Mouse (Mus musculus): ENCODE measurements around the gene Cldn4. TPM values are rescaled to one million over a fixed set of nuclear protein-coding genes. Genes with fewer than 3 reads are reported as not detected.

Cldn4 gene
- polyA plus RNA-seq, 1 experiment from 2014 or later, result 1.1 TPM

Other genes with a start within 250 kb of the Cldn4 start
- gene Eln, start 199.6 kb downstream of the Cldn4 start, polyA plus RNA-seq (2016; fragmentation: Nextera tagmentation; extraction: Ambion mirVana), result 147 and 150 TPM in 2 replicates
- gene Tmem270, start 40.2 kb downstream of the Cldn4 start, polyA plus RNA-seq (2016; fragmentation: Nextera tagmentation; extraction: Ambion mirVana), result not detected in 2 replicates
- 5.4 and 10.0 TPM in 2 replicates for gene Cldn13, start 31.4 kb downstream of the Cldn4 start, polyA plus RNA-seq (2016; fragmentation: Nextera tagmentation; extraction: Ambion mirVana)
- gene Mettl27, start 14.6 kb downstream of the Cldn4 start, polyA plus RNA-seq (2016; fragmentation: Nextera tagmentation; extraction: Ambion mirVana), result 8.6 and 11.1 TPM in 2 replicates
- 2.5 and 3.2 TPM in 2 replicates for gene Cldn3, start 39.3 kb upstream of the Cldn4 start, polyA plus RNA-seq (2016; fragmentation: Nextera tagmentation; extraction: Ambion mirVana)
- 58.1 and 58.3 TPM in 2 replicates for gene Abhd11, start 62.2 kb upstream of the Cldn4 start, polyA plus RNA-seq (2016; fragmentation: Nextera tagmentation; extraction: Ambion mirVana)
- gene Stx1a, start 76.5 kb upstream of the Cldn4 start, polyA plus RNA-seq (2016; fragmentation: Nextera tagmentation; extraction: Ambion mirVana), result 12.1 and 13.3 TPM in 2 replicates
- 25.0 and 28.4 TPM in 2 replicates for gene Dnajc30, start 117.3 kb upstream of the Cldn4 start, polyA plus RNA-seq (2016; fragmentation: Nextera tagmentation; extraction: Ambion mirVana)
- gene Bud23, start 118.0 kb upstream of the Cldn4 start, polyA plus RNA-seq (2016; fragmentation: Nextera tagmentation; extraction: Ambion mirVana), result 63.6 and 68.5 TPM in 2 replicates
- gene Vps37d, start 131.3 kb upstream of the Cldn4 start, polyA plus RNA-seq (2016; fragmentation: Nextera tagmentation; extraction: Ambion mirVana), result 4.4 and 4.7 TPM in 2 replicates
- 0.59 and 1.0 TPM in 2 replicates for gene Mlxipl, start 143.0 kb upstream of the Cldn4 start, polyA plus RNA-seq (2016; fragmentation: Nextera tagmentation; extraction: Ambion mirVana)
- 26.8 and 27.2 TPM in 2 replicates for gene Tbl2, start 202.7 kb upstream of the Cldn4 start, polyA plus RNA-seq (2016; fragmentation: Nextera tagmentation; extraction: Ambion mirVana)
- gene Bcl7b, start 221.3 kb upstream of the Cldn4 start, polyA plus RNA-seq (2016; fragmentation: Nextera tagmentation; extraction: Ambion mirVana), result 34.2 and 38.2 TPM in 2 replicates
- gene Baz1b, start 240.3 kb upstream of the Cldn4 start, polyA plus RNA-seq (2016; fragmentation: Nextera tagmentation; extraction: Ambion mirVana), result 37.2 and 38.4 TPM in 2 replicates